Mouse (Mus musculus): ENCODE data around the gene Pola2. TPM values are rescaled to one million over a fixed set of nuclear protein-coding genes. Genes with fewer than 3 reads are reported as not detected.
A peak's percentile ranks its signal among the peaks of the same experiment; 100 is the strongest.

The Pola2 gene
- polyA plus RNA-seq, 1 experiment: 40.5 TPM

DNA sequence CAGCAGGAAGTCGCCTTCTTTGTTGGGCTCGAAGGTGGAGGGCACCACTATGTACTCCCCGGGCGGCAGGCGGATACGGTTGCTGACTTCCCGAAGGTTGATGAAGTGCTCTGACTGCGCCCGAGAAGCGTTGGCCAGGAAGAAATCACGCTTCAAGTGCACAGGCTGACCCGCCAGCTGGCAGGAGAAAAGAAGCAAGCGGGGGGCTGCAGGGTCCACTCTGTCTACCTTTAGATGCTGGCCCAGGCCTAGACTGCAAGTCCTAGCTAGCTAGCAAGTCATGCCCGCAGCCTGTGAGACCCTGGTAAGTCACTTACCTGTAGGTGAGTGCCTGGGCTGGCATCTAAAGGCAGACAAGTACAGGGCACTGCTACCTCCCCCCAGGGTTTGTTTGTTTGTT lies 30.7 kb upstream of the Pola2 start:
- no peak for TF ChIP-seq CTCF (IDR thresholded peaks at IDR 0.05; ENCODE audit: extremely low read depth, insufficient read depth, insufficient read length, insufficient replicate concordance)
- TF ChIP-seq POLR2A (IDR thresholded peaks at IDR 0.05; ENCODE audit: low read depth, low read length): no peak
- Histone ChIP-seq H3K36me3 (ENCODE audit: control insufficient read depth, insufficient read depth, low read length) (peaks cover 45% of the 10 kb centered on the region), H3K4me1 (ENCODE audit: control insufficient read depth, insufficient read depth, insufficient read length) (no peaks in the 10 kb centered on the region)

DNA sequence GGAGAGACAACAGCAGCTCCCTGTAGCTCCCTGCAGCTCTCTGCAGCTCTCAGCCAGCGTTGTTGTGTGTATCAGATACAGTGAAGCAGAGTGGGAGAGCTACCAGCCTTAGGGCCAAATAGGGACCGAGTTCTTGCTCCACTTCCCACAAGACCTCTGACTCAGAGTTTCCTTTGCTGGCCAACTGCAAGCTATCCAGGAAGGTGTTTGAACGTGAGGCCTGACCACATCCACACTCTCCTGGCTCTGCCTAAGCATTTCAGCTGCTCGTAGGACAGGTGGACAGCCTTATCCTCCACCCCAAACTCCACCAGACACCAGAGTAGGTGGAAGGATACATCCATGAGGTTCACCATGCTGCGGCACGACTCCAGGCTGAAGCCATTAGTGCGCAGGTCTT lies 28.0 kb upstream of the Pola2 start:
- Histone ChIP-seq H3K27ac (ENCODE audit: insufficient read depth, low read length) (no peak overlapping the region), H3K4me3 (ENCODE audit: extremely low read depth, insufficient read depth, insufficient read length) (no peak overlapping the region), H3K27me3 (ENCODE audit: control insufficient read depth, insufficient read depth, low read length) (no peaks in the 10 kb centered on the region), H3K36me3 (ENCODE audit: control insufficient read depth, insufficient read depth, low read length) (peaks cover 40% of the 10 kb centered on the region), H3K4me1 (ENCODE audit: control insufficient read depth, insufficient read depth, insufficient read length) (peaks cover 11% of the 10 kb centered on the region; the same call in 1 of the 2 replicates)
- DNase-seq (ENCODE audit: low read depth in 1 of 2, low spot score in 2 of 2): no peak
- 58% methylated on average over 7 of the region's 7 CpGs for WGBS
- no peak for TF ChIP-seq POLR2A (IDR thresholded peaks at IDR 0.05; ENCODE audit: low read depth, low read length)
- no peak for TF ChIP-seq CTCF (IDR thresholded peaks at IDR 0.05; ENCODE audit: extremely low read depth, insufficient read depth, insufficient read length, insufficient replicate concordance)

More for the DNA sequence above, 30.7 kb upstream of the Pola2 start:
- Histone ChIP-seq H3K4me3 (ENCODE audit: extremely low read depth, insufficient read depth, insufficient read length) (no peak overlapping the region), H3K27me3 (ENCODE audit: control insufficient read depth, insufficient read depth, low read length) (no peaks in the 10 kb centered on the region), H3K27ac (ENCODE audit: insufficient read depth, low read length) (no peak overlapping the region)
- WGBS: 93% methylated on average over 14 of the region's 14 CpGs
- no peak for DNase-seq (ENCODE audit: low read depth in 1 of 2, low spot score in 2 of 2)

- no peak for DNase-seq (ENCODE audit: low read depth in 1 of 2, low spot score in 2 of 2)
- TF ChIP-seq POLR2A (IDR thresholded peaks at IDR 0.05; ENCODE audit: low read depth, low read length) (no peak), CTCF (IDR thresholded peaks at IDR 0.05; ENCODE audit: extremely low read depth, insufficient read depth, insufficient read length, insufficient replicate concordance) (no peak)
- H3K27me3 ChIP-seq (ENCODE audit: control insufficient read depth, insufficient read depth, low read length): no peaks in the 10 kb centered on the region
- H3K36me3 ChIP-seq (ENCODE audit: control insufficient read depth, insufficient read depth, low read length): peaks cover 36% of the 10 kb centered on the region
- no peak overlapping the region for H3K27ac ChIP-seq (ENCODE audit: insufficient read depth, low read length)
- WGBS: 89% methylated on average over 7 of the region's 7 CpGs
- H3K4me1 ChIP-seq (ENCODE audit: control insufficient read depth, insufficient read depth, insufficient read length): peaks cover 11% of the 10 kb centered on the region; the same call in 1 of the 2 replicates
- H3K4me3 ChIP-seq (ENCODE audit: extremely low read depth, insufficient read depth, insufficient read length): no peak overlapping the region
Observed at GRCm38 (mm10) chr19:5991467-5991866, 27.5 kb upstream of the Pola2 start.

DNA sequence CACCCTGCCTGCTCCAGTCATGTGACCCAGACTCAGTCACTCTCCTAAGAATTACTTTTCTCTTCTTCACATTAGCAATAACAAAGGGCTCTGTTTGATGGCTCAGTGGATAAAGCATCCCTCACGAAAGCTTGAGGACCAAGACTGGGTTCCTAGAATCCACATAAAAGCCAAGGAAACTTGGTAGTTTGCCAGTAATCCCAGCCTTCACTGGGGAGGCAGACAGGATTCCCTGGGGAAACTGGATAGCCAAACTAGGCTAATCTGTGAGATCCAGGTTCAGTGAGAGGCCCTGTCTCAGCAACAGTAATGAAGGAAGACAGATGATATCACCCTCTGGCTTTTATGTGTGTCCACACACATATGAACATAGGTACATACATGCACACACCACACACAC lies 26.9 kb upstream of the Pola2 start:
- Histone ChIP-seq H3K4me3 (ENCODE audit: extremely low read depth, insufficient read depth, insufficient read length) (no peak overlapping the region), H3K27ac (ENCODE audit: insufficient read depth, low read length) (no peak overlapping the region), H3K27me3 (ENCODE audit: control insufficient read depth, insufficient read depth, low read length) (no peaks in the 10 kb centered on the region), H3K36me3 (ENCODE audit: control insufficient read depth, insufficient read depth, low read length) (peaks cover 34% of the 10 kb centered on the region), H3K4me1 (ENCODE audit: control insufficient read depth, insufficient read depth, insufficient read length) (peaks cover 11% of the 10 kb centered on the region; the same call in 1 of the 2 replicates)
- no peak for TF ChIP-seq POLR2A (IDR thresholded peaks at IDR 0.05; ENCODE audit: low read depth, low read length)
- 94% methylated on average over 1 of the region's 1 CpGs for WGBS
- no peak for DNase-seq (ENCODE audit: low read depth in 1 of 2, low spot score in 2 of 2)

DNA sequence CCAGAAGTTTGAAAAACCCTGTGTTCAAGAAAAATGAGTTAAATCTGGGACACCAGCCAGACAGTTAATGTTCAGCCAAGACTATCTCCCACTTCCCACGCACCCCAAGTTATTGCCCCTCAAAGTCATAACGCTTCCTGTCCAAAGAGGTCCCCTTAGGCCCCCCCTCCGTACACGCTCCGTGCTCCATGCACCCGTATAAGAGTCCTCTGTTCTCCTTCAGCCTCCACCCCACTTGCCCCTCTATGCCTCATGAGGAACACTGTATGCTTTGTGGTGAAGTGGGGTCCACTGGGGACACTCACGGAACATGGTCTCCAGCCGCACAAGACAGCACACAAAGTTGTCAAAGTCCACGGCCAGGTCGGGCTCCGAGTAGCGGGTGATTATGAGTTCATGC lies 26.0 kb upstream of the Pola2 start:
- 94% methylated on average over 12 of the region's 12 CpGs for WGBS

GRCm38 (mm10) chr19:5989585-5989984 lies 25.6 kb upstream of the Pola2 start:
- H3K27ac ChIP-seq (ENCODE audit: insufficient read depth, low read length): no peak overlapping the region
- no peak for DNase-seq (ENCODE audit: low read depth in 1 of 2, low spot score in 2 of 2)
- WGBS: 72% methylated on average over 6 of the region's 6 CpGs

More for the DNA sequence above, 26.0 kb upstream of the Pola2 start:
- Histone ChIP-seq H3K27me3 (ENCODE audit: control insufficient read depth, insufficient read depth, low read length) (no peaks in the 10 kb centered on the region), H3K4me1 (ENCODE audit: control insufficient read depth, insufficient read depth, insufficient read length) (peaks cover 11% of the 10 kb centered on the region; the same call in 1 of the 2 replicates), H3K4me3 (ENCODE audit: extremely low read depth, insufficient read depth, insufficient read length) (no peak overlapping the region), H3K27ac (ENCODE audit: insufficient read depth, low read length) (no peak overlapping the region), H3K36me3 (ENCODE audit: control insufficient read depth, insufficient read depth, low read length) (peaks cover 34% of the 10 kb centered on the region)
- TF ChIP-seq POLR2A (IDR thresholded peaks at IDR 0.05; ENCODE audit: low read depth, low read length) (no peak), CTCF (IDR thresholded peaks at IDR 0.05; ENCODE audit: extremely low read depth, insufficient read depth, insufficient read length, insufficient replicate concordance) (no peak)
- no peak for DNase-seq (ENCODE audit: low read depth in 1 of 2, low spot score in 2 of 2)

GRCm38 (mm10) chr19:5988815-5989452 lies 24.9 kb upstream of the Pola2 start:
- 12% methylated on average over 13 of the region's 13 CpGs for WGBS
- DNase-seq (ENCODE audit: low read depth in 1 of 2, low spot score in 2 of 2): peak in 1 of 2 experiments; percentile 60
- Histone ChIP-seq H3K27ac (ENCODE audit: insufficient read depth, low read length) (peak overlapping the region; percentile 65), H3K36me3 (ENCODE audit: control insufficient read depth, insufficient read depth, low read length) (peaks cover 25% of the 10 kb centered on the region), H3K27me3 (ENCODE audit: control insufficient read depth, insufficient read depth, low read length) (no peaks in the 10 kb centered on the region), H3K4me1 (ENCODE audit: control insufficient read depth, insufficient read depth, insufficient read length) (peaks cover 11% of the 10 kb centered on the region; the same call in 1 of the 2 replicates), H3K4me3 (ENCODE audit: extremely low read depth, insufficient read depth, insufficient read length) (no peak overlapping the region)
- TF ChIP-seq CTCF (IDR thresholded peaks at IDR 0.05; ENCODE audit: extremely low read depth, insufficient read depth, insufficient read length, insufficient replicate concordance) (no peak), POLR2A (IDR thresholded peaks at IDR 0.05; ENCODE audit: low read depth, low read length) (no peak)

More at GRCm38 (mm10) chr19:5989585-5989984, 25.6 kb upstream of the Pola2 start:
- Histone ChIP-seq H3K4me3 (ENCODE audit: extremely low read depth, insufficient read depth, insufficient read length) (no peak overlapping the region), H3K4me1 (ENCODE audit: control insufficient read depth, insufficient read depth, insufficient read length) (peaks cover 11% of the 10 kb centered on the region; the same call in 1 of the 2 replicates), H3K27me3 (ENCODE audit: control insufficient read depth, insufficient read depth, low read length) (no peaks in the 10 kb centered on the region), H3K36me3 (ENCODE audit: control insufficient read depth, insufficient read depth, low read length) (peaks cover 31% of the 10 kb centered on the region)
- TF ChIP-seq POLR2A (IDR thresholded peaks at IDR 0.05; ENCODE audit: low read depth, low read length) (no peak), CTCF (IDR thresholded peaks at IDR 0.05; ENCODE audit: extremely low read depth, insufficient read depth, insufficient read length, insufficient replicate concordance) (no peak)
